Mouse (Mus musculus): ENCODE results near the gene Vmn1r177. TPM values are rescaled to one million over a fixed set of nuclear protein-coding genes. Genes with fewer than 3 reads are reported as not detected.
"Not testable (repeated sequence)": the region's sequence is repeated elsewhere in the genome, so short reads cannot be mapped to it uniquely, and the experiment has no call there.

Gene Vmn1r177
- not detected in 2 replicates for polyA plus RNA-seq (2014; fragmentation: Nextera tagmentation; extraction: Ambion mirVana)

DNA sequence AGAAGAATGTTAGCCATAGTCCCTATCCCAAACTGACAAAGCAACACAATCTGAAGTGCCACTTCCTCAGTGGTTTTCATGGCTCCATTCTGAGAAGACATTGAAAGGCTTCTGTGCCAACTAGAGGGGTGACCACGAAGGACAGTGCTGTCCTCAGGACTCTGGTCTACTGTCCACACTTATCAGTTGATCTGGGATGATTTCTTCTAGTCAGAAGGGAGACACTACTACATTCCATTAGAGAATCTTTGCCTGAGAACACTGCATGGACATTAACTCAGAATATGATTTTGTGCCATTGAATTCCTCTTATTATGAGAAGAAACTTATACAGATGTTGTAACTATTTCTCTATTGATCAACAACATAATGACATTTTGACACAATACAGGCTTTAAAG is at the start of gene Vmn1r177:
Gene Vmn1r177 (minus strand): TSS at position 101 of the 400 bp plus-strand sequence.
- ATAC-seq; H3K27ac ChIP-seq (ENCODE audit: low read depth, low read length); H3K4me3 ChIP-seq (ENCODE audit: low read depth, low read length); H3K27me3 ChIP-seq (replicated peaks; ENCODE audit: control insufficient read depth, insufficient read depth, low read length); DNase-seq (ENCODE audit: low spot score); H3K4me2 ChIP-seq (ENCODE audit: low read length); H3K4me1 ChIP-seq (ENCODE audit: control insufficient read depth, insufficient read depth, low read length); H3K9ac ChIP-seq (ENCODE audit: low read length); H3K36me3 ChIP-seq (ENCODE audit: control insufficient read depth, insufficient read depth, low read length); H3K9me3 ChIP-seq (replicated peaks; ENCODE audit: control insufficient read depth, low read length): not testable (repeated sequence)
- 10% methylated on average over 1 of the region's 1 CpGs for WGBS

DNA sequence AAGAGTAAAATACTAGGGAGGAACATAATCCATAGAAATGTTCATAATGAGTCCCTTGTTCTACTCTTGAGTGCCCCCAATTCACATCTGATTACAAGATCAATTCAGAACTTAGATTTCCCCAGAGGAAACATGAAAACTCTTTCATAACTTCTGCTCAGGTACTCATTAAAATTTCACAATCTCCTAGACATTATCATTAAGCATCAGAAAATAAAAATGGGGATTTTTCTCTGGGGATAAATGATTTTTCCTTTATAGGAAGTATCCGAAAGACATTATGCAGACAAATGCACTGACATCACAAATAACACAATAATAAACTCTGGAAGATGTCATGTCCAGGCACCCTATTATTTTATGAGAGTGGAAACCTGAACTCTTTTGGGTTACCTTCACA is 25.5 kb upstream of the Vmn1r177 start, which contains the start of gene Vmn1r178:
Gene Vmn1r178 (plus strand): TSS at position 301 of the 400 bp plus-strand sequence.
- H3K27ac ChIP-seq (ENCODE audit: low read depth, low read length) = no peak within 1 kb of the TSS
- H3K36me3 ChIP-seq (ENCODE audit: control insufficient read depth, insufficient read depth, low read length) = no peaks in the 10 kb centered on the region
- ATAC-seq (no peak), DNase-seq (ENCODE audit: low spot score) (no peak)
- H3K9me3 ChIP-seq (replicated peaks; ENCODE audit: control insufficient read depth, low read length) = peaks cover 3% of the 10 kb centered on the region; the same call in 1 of the 2 replicates
- H3K4me2 ChIP-seq (ENCODE audit: low read length) = no peak within 1 kb of the TSS
- no peak within 1 kb of the TSS for H3K9ac ChIP-seq (ENCODE audit: low read length)
- H3K27me3 ChIP-seq (replicated peaks; ENCODE audit: control insufficient read depth, insufficient read depth, low read length) = no peaks in the 10 kb centered on the region
- 93% methylated on average over 1 of the region's 1 CpGs for WGBS
- H3K4me1 ChIP-seq (ENCODE audit: control insufficient read depth, insufficient read depth, low read length) = no peaks in the 10 kb centered on the region
- H3K4me3 ChIP-seq (ENCODE audit: low read depth, low read length) = no peak within 1 kb of the TSS

DNA sequence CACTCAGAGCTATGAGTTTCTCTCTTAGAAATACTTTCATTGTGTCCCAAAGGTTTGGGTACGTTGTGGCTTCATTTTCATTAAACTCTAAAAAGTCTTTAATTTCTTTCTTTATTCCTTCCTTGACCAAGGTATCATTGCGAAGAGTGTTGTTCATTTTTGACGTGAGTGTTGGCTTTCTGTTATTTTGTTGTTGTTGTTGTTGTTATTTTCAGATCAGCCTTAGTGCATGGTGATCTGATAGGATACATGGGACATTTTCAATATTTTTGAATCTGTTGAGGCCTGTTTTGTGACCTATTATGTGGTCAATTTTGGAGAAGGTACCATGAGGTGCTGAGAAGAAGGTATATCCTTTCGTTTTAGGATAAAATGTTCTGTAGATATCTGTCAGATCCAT is 10.7 kb upstream of the Vmn1r177 start:
- WGBS = 65% methylated on average over 3 of the region's 4 CpGs
- not testable (repeated sequence) for H3K9me3 ChIP-seq (replicated peaks; ENCODE audit: control insufficient read depth, low read length); H3K27ac ChIP-seq (ENCODE audit: low read depth, low read length); H3K9ac ChIP-seq (ENCODE audit: low read length); H3K4me2 ChIP-seq (ENCODE audit: low read length); ATAC-seq; H3K36me3 ChIP-seq (ENCODE audit: control insufficient read depth, insufficient read depth, low read length); H3K27me3 ChIP-seq (replicated peaks; ENCODE audit: control insufficient read depth, insufficient read depth, low read length); H3K4me1 ChIP-seq (ENCODE audit: control insufficient read depth, insufficient read depth, low read length); H3K4me3 ChIP-seq (ENCODE audit: low read depth, low read length); DNase-seq (ENCODE audit: low spot score)

DNA sequence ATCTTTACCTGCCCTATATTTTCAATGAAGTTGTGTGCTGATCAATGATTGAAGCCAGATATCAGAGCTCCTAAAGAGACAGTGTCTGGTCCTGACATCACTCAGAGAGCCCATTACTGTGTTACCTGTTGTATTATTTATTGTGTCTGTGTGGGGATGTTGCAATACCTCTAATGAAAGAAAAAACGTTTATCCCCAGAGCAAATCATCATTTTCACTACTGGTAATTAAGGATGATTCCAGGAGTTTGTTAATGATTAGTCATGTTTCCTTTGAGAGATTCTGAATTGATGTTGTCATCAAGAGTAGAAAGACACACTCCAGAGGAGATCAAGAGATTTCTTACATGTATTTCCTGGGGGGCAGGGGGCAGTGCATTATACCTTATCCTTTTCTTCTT is 29.0 kb downstream of the Vmn1r177 start, which contains the start of gene Vmn1r176:
Gene Vmn1r176 (minus strand): TSS at position 101 of the 400 bp plus-strand sequence.
- WGBS = no CpG with 5 or more reads among the region's 1 CpGs
- DNase-seq (ENCODE audit: low spot score); ATAC-seq; H3K27ac ChIP-seq (ENCODE audit: low read depth, low read length); H3K36me3 ChIP-seq (ENCODE audit: control insufficient read depth, insufficient read depth, low read length); H3K27me3 ChIP-seq (replicated peaks; ENCODE audit: control insufficient read depth, insufficient read depth, low read length); H3K4me2 ChIP-seq (ENCODE audit: low read length); H3K4me3 ChIP-seq (ENCODE audit: low read depth, low read length); H3K9ac ChIP-seq (ENCODE audit: low read length); H3K9me3 ChIP-seq (replicated peaks; ENCODE audit: control insufficient read depth, low read length); H3K4me1 ChIP-seq (ENCODE audit: control insufficient read depth, insufficient read depth, low read length): not testable (repeated sequence)

Other genes with a start within 250 kb of the Vmn1r177 start
- gene Vmn1r171, start 235.7 kb downstream of the Vmn1r177 start, polyA plus RNA-seq (2014; fragmentation: Nextera tagmentation; extraction: Ambion mirVana) = not detected in 2 replicates
- gene Vmn1r172, start 208.1 kb downstream of the Vmn1r177 start, polyA plus RNA-seq (2014; fragmentation: Nextera tagmentation; extraction: Ambion mirVana) = not detected in 2 replicates
- gene Vmn1r173, start 165.7 kb downstream of the Vmn1r177 start, polyA plus RNA-seq (2014; fragmentation: Nextera tagmentation; extraction: Ambion mirVana) = not detected in 2 replicates
- gene Vmn1r174, start 114.2 kb downstream of the Vmn1r177 start, polyA plus RNA-seq (2014; fragmentation: Nextera tagmentation; extraction: Ambion mirVana) = not detected in 2 replicates
- gene Vmn1r175, start 55.8 kb downstream of the Vmn1r177 start, polyA plus RNA-seq (2014; fragmentation: Nextera tagmentation; extraction: Ambion mirVana) = not detected in 2 replicates
- gene Vmn1r176, start 29.1 kb downstream of the Vmn1r177 start, polyA plus RNA-seq (2014; fragmentation: Nextera tagmentation; extraction: Ambion mirVana) = not detected in 2 replicates
- gene Vmn1r178, start 25.6 kb upstream of the Vmn1r177 start, polyA plus RNA-seq (2014; fragmentation: Nextera tagmentation; extraction: Ambion mirVana) = not detected in 2 replicates
- not detected in 2 replicates for gene Vmn1r179, start 60.5 kb upstream of the Vmn1r177 start, polyA plus RNA-seq (2014; fragmentation: Nextera tagmentation; extraction: Ambion mirVana)
- not detected in 2 replicates for gene Vmn1r180, start 84.2 kb upstream of the Vmn1r177 start, polyA plus RNA-seq (2014; fragmentation: Nextera tagmentation; extraction: Ambion mirVana)
- gene Vmn1r181, start 108.2 kb upstream of the Vmn1r177 start, polyA plus RNA-seq (2014; fragmentation: Nextera tagmentation; extraction: Ambion mirVana) = not detected in 2 replicates
- not detected in 2 replicates for gene V1rd19, start 135.2 kb upstream of the Vmn1r177 start, polyA plus RNA-seq (2014; fragmentation: Nextera tagmentation; extraction: Ambion mirVana)
- not detected in 2 replicates for gene Vmn1r183, start 186.8 kb upstream of the Vmn1r177 start, polyA plus RNA-seq (2014; fragmentation: Nextera tagmentation; extraction: Ambion mirVana)
- gene Zfp180, start 215.5 kb upstream of the Vmn1r177 start, polyA plus RNA-seq (2014; fragmentation: Nextera tagmentation; extraction: Ambion mirVana) = 31.3 and 40.8 TPM in 2 replicates
- 6.5 TPM in 2 replicates for gene Zfp112, start 245.9 kb upstream of the Vmn1r177 start, polyA plus RNA-seq (2014; fragmentation: Nextera tagmentation; extraction: Ambion mirVana)